Mouse (Mus musculus) lung, postnatal 10 days (tissue): ENCODE results near the gene Pik3cd.

Source experiments
- DNase-seq: peaks from one replicate; pipeline ENCODE4 v3.0.0; 2021

Pik3cd gene

DNA sequence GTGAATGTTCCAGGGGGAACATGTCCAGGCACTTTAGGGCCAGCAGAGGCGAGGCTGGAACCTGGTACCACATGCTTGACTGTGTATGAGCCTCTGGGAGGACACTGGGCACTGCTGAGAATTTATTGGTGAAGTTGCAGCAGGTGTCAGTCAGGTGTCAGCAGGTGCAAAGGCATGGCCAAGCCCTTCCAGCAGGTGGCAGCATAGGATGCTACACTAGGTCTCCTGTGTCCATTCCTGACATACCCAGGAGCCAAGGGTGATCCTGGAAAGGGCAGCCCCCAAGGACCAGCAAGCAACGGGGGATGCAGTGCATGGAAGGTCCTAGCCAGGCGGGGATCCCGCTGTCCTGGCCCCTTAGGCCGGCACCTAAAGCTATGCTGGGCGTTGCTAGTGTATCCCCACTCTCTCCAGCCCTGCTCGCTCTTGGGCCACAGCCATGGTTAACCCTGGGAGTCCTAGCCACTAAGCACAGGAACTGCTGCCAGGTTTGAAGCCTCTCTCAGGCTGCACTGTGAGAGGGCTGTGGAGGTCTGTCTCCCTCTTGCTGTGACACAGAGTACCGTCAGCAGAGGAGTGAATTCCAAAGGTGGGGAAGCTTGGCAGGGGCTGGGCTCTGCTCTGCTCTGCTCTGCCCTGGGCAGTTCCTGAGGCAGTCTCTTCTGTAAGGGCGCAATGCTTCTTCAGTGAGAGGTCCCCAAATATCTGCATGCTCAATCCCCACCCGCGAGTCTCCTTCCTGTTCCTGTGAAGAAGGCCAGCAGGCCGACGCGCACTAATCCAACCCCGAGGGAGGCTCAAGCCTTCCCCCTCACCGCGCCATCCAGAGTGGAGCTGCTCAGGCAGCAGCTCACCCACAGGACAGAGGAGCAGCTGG, 21.7 kb upstream of the Pik3cd start:
- DNase-seq = peak; percentile 66

DNA sequence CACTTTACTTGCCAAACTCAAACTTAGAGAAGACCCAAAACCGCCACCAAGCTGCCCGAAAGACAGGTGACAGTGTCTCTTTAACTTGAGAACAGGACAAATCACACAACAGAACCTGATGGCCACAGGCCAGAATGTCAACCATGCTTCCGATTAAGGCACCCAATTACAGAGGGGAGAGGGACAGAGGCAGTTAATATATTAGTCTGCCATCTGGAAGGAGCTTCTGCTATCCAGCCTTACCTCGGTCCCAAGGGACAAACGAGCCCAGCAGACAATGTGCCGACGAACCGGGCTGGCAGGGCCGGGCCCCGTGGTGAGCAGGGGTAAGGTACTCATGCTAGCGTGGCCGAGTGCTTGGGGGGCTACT, 20.6 kb upstream of the Pik3cd start:
- DNase-seq = no peak

DNA sequence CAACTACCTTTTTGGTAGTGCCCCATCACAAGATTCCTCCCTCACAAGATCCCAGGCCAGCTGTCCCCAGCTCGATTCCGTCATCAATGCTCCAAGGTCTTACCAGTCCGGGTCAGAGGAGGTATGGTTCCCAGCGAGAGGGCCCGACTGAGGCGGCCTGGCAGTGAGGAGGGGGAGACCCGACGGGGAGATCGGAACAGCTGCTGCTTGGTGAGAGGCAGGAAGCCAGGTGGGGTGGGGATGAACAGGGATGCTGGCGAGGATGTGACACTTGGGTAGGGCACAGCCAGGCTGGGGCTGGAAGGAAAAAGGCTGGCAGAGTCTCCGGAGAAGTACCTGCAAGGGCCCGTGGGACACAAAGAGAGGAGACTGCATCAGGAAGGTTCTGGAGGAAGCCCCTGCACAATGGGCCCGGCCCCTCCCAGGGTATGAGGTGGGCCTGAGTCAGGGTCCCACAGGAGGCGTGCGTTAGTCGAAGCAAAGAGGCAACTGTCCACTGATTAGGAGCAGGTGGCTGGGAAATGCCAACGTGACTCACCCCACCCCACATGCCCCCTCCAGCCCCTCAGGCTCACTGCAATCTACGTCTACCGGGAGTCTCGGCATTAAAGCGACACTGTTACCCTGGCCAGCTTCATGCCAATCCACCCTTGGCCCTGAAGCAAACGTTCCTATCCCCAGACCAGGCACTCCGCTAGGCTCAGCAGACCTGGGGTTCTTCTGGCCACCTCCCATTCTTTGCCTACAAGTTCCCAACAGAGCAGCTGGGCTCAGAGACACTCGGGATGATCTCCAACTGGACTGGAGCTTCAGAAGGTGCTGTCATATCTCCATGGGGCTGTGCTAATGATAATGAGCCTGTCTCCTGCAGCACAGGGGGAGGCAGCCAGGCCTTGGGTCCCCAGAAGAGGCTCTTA, 20.0 kb upstream of the Pik3cd start:
- no peak for DNase-seq

- DNase-seq = no peak
These were observed 18.8 kb upstream of the Pik3cd start for GRCm38 (mm10) chr4:149721163-149721562.

GRCm38 (mm10) chr4:149719686-149720085, 17.3 kb upstream of the Pik3cd start:
- peak; percentile 60 for DNase-seq

GRCm38 (mm10) chr4:149714542-149714941, 12.2 kb upstream of the Pik3cd start:
- DNase-seq = no peak

- peak; percentile 66 for DNase-seq
These were observed 9.6 kb upstream of the Pik3cd start for GRCm38 (mm10) chr4:149711955-149712354.

DNA sequence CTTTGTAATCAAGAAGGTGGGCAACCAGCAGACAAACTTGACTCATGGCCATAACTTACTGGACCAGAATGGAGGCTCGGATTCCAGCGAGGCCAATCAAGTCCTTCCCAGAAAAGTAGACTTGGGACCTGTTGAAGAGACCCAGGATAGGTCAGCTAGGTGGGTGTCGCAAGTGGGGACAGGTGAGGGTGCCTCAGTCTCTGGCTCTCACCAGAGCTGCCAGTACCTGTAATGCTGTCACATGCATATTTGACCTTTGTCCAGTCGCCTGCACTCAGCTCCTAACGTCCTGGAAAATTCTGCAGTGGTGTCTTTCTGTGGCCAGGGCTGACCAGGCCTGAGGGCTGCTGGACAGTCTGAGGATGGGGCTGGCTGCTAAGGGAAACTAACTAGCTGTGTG, 9.1 kb upstream of the Pik3cd start:
- no peak for DNase-seq

DNA sequence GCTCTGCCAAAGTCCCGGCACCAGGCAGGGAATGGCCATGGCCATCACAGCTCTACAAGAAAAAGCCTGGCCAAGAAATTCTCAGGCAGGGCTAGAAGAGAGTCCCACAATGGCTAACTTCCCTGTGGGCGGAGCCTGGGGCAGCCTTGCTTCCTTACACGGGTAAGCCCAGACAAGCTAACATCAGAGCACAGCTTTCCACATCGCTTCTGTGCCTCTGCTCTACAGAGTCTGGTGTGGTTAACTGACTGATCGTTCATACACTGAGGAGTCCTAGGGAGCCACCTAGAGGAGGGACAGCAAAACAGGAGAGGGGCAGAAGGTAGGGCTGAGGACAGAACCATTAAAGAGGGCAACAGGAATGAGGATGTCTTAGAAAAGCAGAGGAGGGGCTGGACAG, 8.1 kb upstream of the Pik3cd start:
- peak; percentile 83 for DNase-seq

DNA sequence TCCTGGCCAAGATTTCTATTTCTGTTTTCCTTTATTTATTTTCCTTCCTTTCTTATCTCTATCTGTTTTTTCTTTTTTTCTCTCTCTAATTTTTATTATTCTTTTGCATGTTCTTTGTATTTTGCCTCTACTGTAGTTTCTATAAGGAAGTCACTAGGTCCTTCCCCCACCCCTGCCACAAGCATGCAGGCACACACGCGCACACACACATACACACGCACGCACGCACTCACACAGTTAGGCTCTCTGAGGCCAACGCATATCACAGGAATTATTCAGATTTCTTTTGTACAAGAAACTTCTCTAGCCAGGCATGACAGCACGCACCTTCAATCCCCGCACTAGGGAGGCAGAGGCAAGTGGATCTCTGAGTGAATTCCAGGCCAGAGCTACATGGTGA, 3.6 kb upstream of the Pik3cd start:
- DNase-seq = no peak

GRCm38 (mm10) chr4:149705298-149705697, 2.9 kb upstream of the Pik3cd start:
- DNase-seq = no peak

DNA sequence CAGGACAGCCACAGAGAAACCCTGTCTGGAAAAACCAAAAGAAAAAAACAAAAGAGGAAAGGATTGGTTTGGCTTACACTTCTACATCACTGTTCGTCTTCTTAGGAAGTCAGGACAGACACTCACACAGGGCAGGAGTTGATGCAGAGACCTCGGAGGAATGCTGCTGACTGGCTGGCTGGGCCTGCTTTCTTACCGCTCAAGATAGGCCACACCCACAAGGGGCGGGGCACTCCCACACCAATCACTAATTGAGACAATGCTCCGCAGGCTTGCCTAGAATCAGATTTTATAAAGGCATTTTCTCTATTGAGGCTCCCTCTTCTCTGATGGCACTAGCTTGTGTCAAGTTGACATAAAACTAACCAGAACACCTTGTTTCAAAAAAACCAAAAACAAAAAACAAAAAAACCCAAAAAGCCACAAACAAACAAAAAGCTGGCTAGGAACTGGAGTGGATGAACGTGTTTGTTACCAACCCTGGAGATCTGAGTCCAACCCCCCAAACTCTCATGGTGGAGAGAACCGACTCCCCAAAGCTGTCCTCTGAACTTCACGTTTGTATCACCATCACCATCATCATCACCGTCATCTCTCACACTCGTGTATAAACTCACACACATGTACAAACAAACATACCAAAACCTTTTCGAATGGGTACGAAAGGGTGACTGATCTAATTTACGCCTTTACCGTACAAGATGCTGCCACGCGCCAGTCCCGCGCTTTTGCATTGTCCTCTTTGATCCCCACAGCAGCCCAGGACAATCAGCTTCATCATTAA, 753 bp downstream of the Pik3cd start:
- DNase-seq = peak; percentile 62

DNA sequence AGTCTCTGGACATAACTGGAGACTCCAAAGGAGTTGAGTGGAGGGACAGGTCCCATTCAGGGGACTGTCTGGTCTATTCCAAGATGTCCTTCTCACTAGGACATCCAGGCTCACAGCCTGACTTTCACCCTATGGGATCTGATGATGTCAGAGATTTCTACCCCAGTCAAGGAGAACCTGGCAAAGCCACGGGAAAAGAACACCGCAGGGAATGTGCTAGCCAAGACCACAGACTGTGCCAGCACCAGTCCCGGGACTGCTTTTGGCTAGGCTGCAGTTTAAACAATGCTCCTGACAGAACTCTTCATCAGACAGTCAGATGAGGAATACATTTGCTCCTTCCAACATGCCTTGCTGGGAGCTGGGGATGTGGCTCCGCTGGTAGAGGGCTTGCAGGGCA, 2.4 kb downstream of the Pik3cd start:
- no peak for DNase-seq

- DNase-seq = peak; percentile 70
These were observed 4.1 kb downstream of the Pik3cd start for GRCm38 (mm10) chr4:149698197-149698821.

DNA sequence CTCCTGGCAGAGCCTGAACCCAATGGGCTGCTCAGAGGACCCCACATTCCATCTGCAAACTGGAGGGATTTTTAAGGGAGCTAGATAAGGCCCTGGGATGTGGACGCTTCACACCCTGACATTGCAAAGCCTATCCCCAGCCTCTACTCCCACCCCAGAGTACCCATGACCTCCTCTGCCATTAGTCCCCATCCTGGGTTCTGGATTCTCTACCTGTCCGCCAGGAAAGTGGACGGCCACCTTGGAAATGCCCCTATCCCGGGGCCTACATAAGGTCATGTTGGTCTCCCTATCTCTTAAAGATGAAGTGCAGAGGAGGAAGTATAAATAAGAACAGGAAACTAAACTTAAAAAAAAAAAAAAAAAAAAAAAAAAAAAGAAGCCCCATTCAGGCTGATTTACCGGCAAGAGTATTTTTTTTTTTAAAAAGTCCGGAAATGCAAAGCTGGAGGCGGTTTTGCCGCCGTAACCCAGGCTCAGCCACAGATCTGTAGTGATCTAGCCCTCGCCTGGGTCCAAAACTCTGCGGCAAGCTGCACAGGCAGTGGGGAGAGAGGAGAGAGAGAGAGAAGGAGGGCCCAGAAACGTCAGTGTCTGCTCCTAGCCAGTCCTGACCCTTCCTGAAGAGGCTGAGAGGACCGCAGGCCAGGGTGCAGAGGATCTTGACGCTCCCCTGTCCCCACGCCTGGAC, 4.7 kb downstream of the Pik3cd start:
- peak; percentile 35 for DNase-seq

- peak; percentile 51 for DNase-seq
These were observed 6.0 kb downstream of the Pik3cd start for GRCm38 (mm10) chr4:149696189-149696971.

- no peak for DNase-seq
These were observed 11.0 kb downstream of the Pik3cd start for GRCm38 (mm10) chr4:149691368-149691767.

DNA sequence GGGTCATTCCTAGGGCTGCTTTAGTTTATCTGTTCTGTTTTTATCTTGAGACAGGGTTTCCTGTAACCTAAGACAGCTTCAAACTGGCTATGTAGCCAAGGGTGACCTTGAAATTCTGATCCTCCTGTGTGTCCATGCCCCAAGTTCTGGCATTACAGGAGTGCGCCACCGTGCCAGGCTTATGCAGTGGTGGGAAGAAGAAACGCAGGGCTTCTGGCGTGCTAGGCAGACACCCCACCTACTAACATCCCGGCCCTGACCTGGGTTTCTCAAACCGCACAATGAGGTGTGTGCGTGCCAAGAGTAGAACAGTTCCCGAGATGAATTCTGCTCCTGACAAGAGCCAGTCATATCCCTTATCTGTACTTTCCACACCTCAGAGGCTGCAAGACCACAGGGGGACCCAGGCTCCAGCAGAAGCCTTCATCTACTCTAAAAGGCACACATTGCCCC, 11.5 kb downstream of the Pik3cd start:
- DNase-seq = no peak

- no peak for DNase-seq
These were observed 12.3 kb downstream of the Pik3cd start for GRCm38 (mm10) chr4:149689822-149690700.

DNA sequence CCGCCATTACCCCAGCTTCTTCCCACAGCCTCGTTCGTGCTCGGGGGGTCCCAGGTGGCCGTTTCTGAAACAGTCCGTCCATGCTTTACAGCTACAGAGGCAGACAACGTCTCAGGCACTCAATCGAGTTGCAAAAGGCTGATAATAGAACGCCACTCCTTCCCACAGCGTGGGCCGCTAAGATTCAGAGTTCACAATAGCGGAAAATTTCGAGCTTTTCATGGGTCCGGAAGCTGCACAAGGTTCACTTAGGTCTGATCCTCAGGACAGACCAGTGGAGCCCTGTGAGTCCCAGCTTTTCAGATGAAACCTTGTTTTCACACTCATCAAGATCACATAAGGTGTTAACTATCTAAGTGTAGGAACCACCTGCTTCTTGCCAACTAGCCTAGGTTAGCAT, 13.5 kb downstream of the Pik3cd start:
- no peak for DNase-seq
